Mouse (Mus musculus) CD4-positive naive resting alpha-beta T cell, adult 76 days (primary cell): ENCODE data around the gene Cep131. TPM values are rescaled to one million over a fixed set of nuclear protein-coding genes. Genes with fewer than 3 reads are reported as not detected.

Experiments
- total RNA-seq: library from RNA; stranded (reverse); gene quantifications from one replicate; pipeline ENCODE4 v1.2.4, GENCODE M21; 2023

The Cep131 gene
- 9.7 TPM for total RNA-seq

GRCm38 (mm10) chr11:120086702-120087152, at the start of gene Cep131:
Cep131 (minus strand) TSS chr11:120086827.

GRCm38 (mm10) chr11:120098588-120099511, 12.2 kb upstream of the Cep131 start, which contains the start of the genes Tepsin and Ndufaf8:
Tepsin (minus strand) TSS chr11:120098731.
Ndufaf8 (plus strand) TSS chr11:120098928.

DNA sequence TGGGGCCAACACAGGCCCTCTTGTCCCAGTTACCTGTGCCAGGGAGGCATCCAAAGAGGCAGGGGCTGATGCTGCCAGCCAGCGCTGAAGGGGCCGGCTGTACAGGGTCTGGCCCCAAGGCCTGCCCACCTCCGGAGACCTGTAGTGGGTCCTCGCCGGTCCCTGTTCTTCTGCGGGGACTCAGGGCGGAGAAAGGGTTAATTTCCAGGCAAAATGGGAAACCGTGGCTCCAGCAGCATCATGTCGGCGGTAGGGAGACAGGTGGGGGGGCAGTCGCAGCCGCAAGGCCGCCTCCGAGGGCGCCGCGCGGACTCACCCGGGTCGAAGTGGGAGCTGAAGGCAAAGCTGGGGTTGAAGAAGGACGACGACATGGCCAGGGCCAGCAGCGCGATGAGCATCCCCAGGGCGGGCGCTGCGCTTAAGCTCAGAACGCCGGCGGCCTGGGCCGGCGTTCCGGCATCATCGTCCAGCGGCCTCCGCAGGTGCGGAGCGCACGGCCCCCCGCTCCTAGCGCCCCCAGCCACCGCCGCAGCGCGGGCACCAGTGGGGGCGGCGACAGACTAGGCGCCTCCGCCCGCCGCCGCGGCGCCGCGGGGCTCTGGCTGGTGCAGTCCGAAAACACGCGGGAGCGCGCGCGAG, 40.0 kb downstream of the Cep131 start, which contains the start of gene Aatk:
Gene Aatk, minus strand, starts transcription at position 615 of the 639 bp plus-strand sequence.

Other genes starting within 250 kb of the Cep131 start
- gene Chmp6, start 173.4 kb downstream of the Cep131 start, total RNA-seq = 26.2 TPM
- 28.3 TPM for gene Baiap2, start 144.1 kb downstream of the Cep131 start, total RNA-seq
- 0.15 TPM for gene Aatk, start 39.7 kb downstream of the Cep131 start, total RNA-seq
- 15.2 TPM for gene Tepsin, start 11.9 kb upstream of the Cep131 start, total RNA-seq
- gene Ndufaf8, start 12.1 kb upstream of the Cep131 start, total RNA-seq = 47.3 TPM
- gene Slc38a10, start 64.5 kb upstream of the Cep131 start, total RNA-seq = 102 TPM
- gene Bahcc1, start 146.1 kb upstream of the Cep131 start, total RNA-seq = 0.32 TPM